Comparison of ENCODE assay signal across 8 mouse cellular contexts in genomic region chr2:33467546-33468465, GRCm38 (mm10). TPM values are rescaled to one million over a fixed set of nuclear protein-coding genes. Genes with fewer than 3 reads are reported as not detected.
A peak's percentile ranks its signal among the peaks of the same experiment; 100 is the strongest.
DNase-seq lines count a peak whose midpoint lies in the region; ATAC-seq and TF ChIP-seq lines count a peak whose summit lies in the region.

No protein-coding gene starts in this region.

- 3% methylated on average over 57 of the region's 57 CpGs for WGBS in lung, adult 2 months
- 6% methylated on average over 48 of the region's 57 CpGs for WGBS in heart, embryonic 11.5 days (ENCODE audit: insufficient replicate concordance)
- WGBS in midbrain, embryonic 16.5 days: 7% methylated on average over 57 of the region's 57 CpGs

- H3K4me1 ChIP-seq in lung, adult 2 months (ENCODE audit: control insufficient read depth, insufficient read depth, low read length): peaks cover 12% of the 10 kb centered on the region
- peaks cover 14% of the 10 kb centered on the region for H3K4me1 ChIP-seq in heart, embryonic 11.5 days (ENCODE audit: control insufficient read depth, insufficient read depth, low read length)
- peaks cover 26% of the 10 kb centered on the region for H3K4me1 ChIP-seq in midbrain, embryonic 16.5 days (ENCODE audit: control insufficient read depth, insufficient read depth, low read length)

- no peak for ATAC-seq in heart, embryonic 11.5 days (replicated peaks; ENCODE audit: insufficient number of reproducible peaks, low FRiP score, low TSS enrichment)
- no peak for ATAC-seq in midbrain, embryonic 16.5 days

- DNase-seq in lung, adult 2 months: peak; percentile 31
- no peak for DNase-seq in lung, postnatal 25 days (ENCODE audit: low spot score)
- DNase-seq in adrenal gland, postnatal 10 days: peak; percentile 50
- DNase-seq in kidney, postnatal 14 days: peak; percentile 62
- no peak for DNase-seq in left cerebral cortex, adult 8-10 months (ENCODE audit: low spot score in 2 of 2)
- DNase-seq in embryo, embryonic 10 days (ENCODE audit: low spot score): no peak

- peak overlapping the region; percentile 96 for H3K9ac ChIP-seq in heart, embryonic 11.5 days (ENCODE audit: low read depth, low read length)
- peak overlapping the region; percentile 89 for H3K9ac ChIP-seq in midbrain, embryonic 16.5 days (ENCODE audit: low read depth, low read length)

- no peaks in the 10 kb centered on the region for H3K27me3 ChIP-seq in heart, embryonic 11.5 days (ENCODE audit: control insufficient read depth, insufficient read depth, low read length)
- H3K27me3 ChIP-seq in midbrain, embryonic 16.5 days (ENCODE audit: control insufficient read depth, insufficient read depth, low read depth, low read length): no peaks in the 10 kb centered on the region

- TF ChIP-seq POLR2A in lung, adult 2 months (IDR thresholded peaks at IDR 0.05; ENCODE audit: borderline replicate concordance, extremely low read depth, low read depth, low read length): no peak

- peak overlapping the region; percentile 87 for H3K4me2 ChIP-seq in heart, embryonic 11.5 days
- H3K4me2 ChIP-seq in midbrain, embryonic 16.5 days (ENCODE audit: low read length): peak overlapping the region; percentile 72

- peak overlapping the region; percentile 62 for H3K4me3 ChIP-seq in lung, adult 2 months (replicated peaks; ENCODE audit: extremely low read depth, low read depth, low read length)
- H3K4me3 ChIP-seq in heart, embryonic 11.5 days (ENCODE audit: low read depth, low read length): peak overlapping the region; percentile 92
- peak overlapping the region; percentile 89 for H3K4me3 ChIP-seq in midbrain, embryonic 16.5 days (ENCODE audit: low read depth, low read length)

- H3K36me3 ChIP-seq in heart, embryonic 11.5 days (ENCODE audit: control insufficient read depth, insufficient read depth, low read length): no peaks in the 10 kb centered on the region
- no peaks in the 10 kb centered on the region for H3K36me3 ChIP-seq in midbrain, embryonic 16.5 days (ENCODE audit: control insufficient read depth, insufficient read depth, low read length)

- H3K9me3 ChIP-seq in heart, embryonic 11.5 days (replicated peaks; ENCODE audit: control insufficient read depth, low read length): no peaks in the 10 kb centered on the region
- no peaks in the 10 kb centered on the region for H3K9me3 ChIP-seq in midbrain, embryonic 16.5 days (replicated peaks; ENCODE audit: control insufficient read depth, low read length, poor library complexity, severe bottlenecking)

- peak overlapping the region; percentile 57; the same call in 1 of the 2 replicates for H3K27ac ChIP-seq in heart, embryonic 11.5 days (ENCODE audit: low read depth, low read length)
- peak overlapping the region; percentile 58 for H3K27ac ChIP-seq in midbrain, embryonic 16.5 days (ENCODE audit: low read length)

- no peak for TF ChIP-seq CTCF in lung, adult 2 months (IDR thresholded peaks at IDR 0.05; ENCODE audit: insufficient read depth, low read length)

RNA-seq across cellular contexts. Expression of gene Zbtb43, which starts 0.6 kb away (rescaled TPM):
- polyA plus RNA-seq in lung, adult 2 months (2012; rRNA removed): 6.8 and 9.9 TPM in 2 replicates
- 10 to 100 TPM; 21.9 to 26.7 TPM for total RNA-seq in adrenal gland, postnatal 10 days (2021)
- 12.8 and 16.8 TPM in 2 replicates for polyA plus RNA-seq in heart, embryonic 11.5 days (2014; fragmentation: Nextera tagmentation; extraction: Ambion mirVana)
- 26.0 and 27.7 TPM in 2 replicates for polyA plus RNA-seq in midbrain, embryonic 16.5 days (2015; fragmentation: Nextera tagmentation; extraction: Ambion mirVana)
- total RNA-seq in left cerebral cortex, adult 8-10 months (2022): 10 to 100 TPM; 23.9 to 30.4 (median 29.1) TPM

RNA-seq across cellular contexts. Expression of gene Zbtb34, which starts 36.7 kb away (rescaled TPM):
- 13.4 and 16.4 TPM in 2 replicates for polyA plus RNA-seq in lung, adult 2 months (2012; rRNA removed)
- total RNA-seq in adrenal gland, postnatal 10 days (2021): 10 to 100 TPM; 20.0 to 21.5 TPM
- polyA plus RNA-seq in heart, embryonic 11.5 days (2014; fragmentation: Nextera tagmentation; extraction: Ambion mirVana): 4.2 and 6.4 TPM in 2 replicates
- 7.6 TPM in 2 replicates for polyA plus RNA-seq in midbrain, embryonic 16.5 days (2015; fragmentation: Nextera tagmentation; extraction: Ambion mirVana)
- total RNA-seq in left cerebral cortex, adult 8-10 months (2022): 10 to 100 TPM; 22.7 to 30.4 (median 24.4) TPM

Comparison
In these comparisons a context has a peak if more than half of its experiments do, and no peak if none do; other contexts are left out.
1. DNase-seq: peak in lung, adult 2 months (single experiment), adrenal gland, postnatal 10 days (single experiment) and kidney, postnatal 14 days (single experiment); none in lung, postnatal 25 days (single experiment), left cerebral cortex, adult 8-10 months (0 of 2) and embryo, embryonic 10 days (single experiment).
2. Peak in every context shown above with its lines, with median percentiles within 50 percentile points of each other: H3K4me3 ChIP-seq.